Mouse (Mus musculus): ENCODE data around the gene Ica1. TPM values are rescaled to one million over a fixed set of nuclear protein-coding genes. Genes with fewer than 3 reads are reported as not detected.

Ica1 gene
- total and polyA plus RNA-seq, 2 experiments from 2014 or later = 38.2 to 83.8 TPM

DNA sequence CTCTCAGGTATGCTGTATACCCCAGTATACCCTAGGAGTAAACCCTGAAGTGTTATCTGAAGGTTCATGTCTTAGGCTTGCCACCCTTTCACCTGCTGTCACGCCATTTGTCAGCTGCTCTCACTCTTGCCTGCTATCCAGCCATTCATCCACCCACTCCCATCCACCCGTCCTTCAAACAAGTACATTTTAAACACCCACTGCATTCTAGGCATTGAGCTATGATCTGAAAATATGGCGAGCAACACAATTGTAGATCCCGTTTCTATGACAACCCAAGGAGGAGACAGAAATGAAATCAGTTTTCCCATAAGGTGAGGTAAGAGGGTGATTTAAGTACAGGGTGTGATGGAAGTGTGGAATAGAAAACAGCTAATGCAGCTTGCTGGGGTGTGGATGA, 140.2 kb downstream of the Ica1 start:
- H3K36me3 ChIP-seq (ENCODE audit: insufficient read depth, low read length) = no peaks in the 10 kb centered on the region
- H3K9me3 ChIP-seq (ENCODE audit: low read length) = no peaks in the 10 kb centered on the region
- no peaks in the 10 kb centered on the region for H3K4me1 ChIP-seq (ENCODE audit: insufficient read depth, low read length)
- H3K4me2 ChIP-seq (ENCODE audit: low read depth, low read length) = no peak overlapping the region
- ATAC-seq = no peak
- H3K27ac ChIP-seq = no peak overlapping the region
- H3K4me3 ChIP-seq (ENCODE audit: low read length) = no peak overlapping the region
- H3K27me3 ChIP-seq (ENCODE audit: insufficient read depth, low read length) = no peaks in the 10 kb centered on the region
- H3K9ac ChIP-seq (replicated peaks; ENCODE audit: low read length) = no peak overlapping the region
- 74% methylated on average over 4 of the region's 4 CpGs for WGBS
- no peak for TF ChIP-seq CTCF (IDR thresholded peaks at IDR 0.05; ENCODE audit: low read depth)
- no peak for DNase-seq (ENCODE audit: low spot score)

DNA sequence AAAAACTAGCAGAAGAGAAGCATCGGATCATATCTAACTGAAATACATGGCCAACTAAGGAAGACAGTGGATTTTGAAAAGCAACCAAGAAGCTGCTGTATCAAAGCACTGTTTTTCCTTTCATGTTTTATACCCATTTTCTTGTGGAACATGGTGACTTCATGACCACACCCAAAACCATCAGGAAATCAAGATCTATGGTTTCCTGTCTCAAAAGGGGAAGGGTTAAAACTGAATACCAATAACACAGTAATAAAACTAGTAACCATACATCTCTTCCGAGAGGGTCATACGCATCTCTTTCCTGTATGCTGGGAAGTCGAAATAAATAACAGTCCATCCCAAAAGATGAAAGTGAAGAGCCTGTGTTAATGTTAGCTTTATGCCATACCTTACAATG, 145.6 kb downstream of the Ica1 start:
- Histone ChIP-seq H3K4me2 (ENCODE audit: low read depth, low read length) (no peak overlapping the region), H3K4me3 (ENCODE audit: low read length) (no peak overlapping the region), H3K36me3 (ENCODE audit: insufficient read depth, low read length) (peaks cover 6% of the 10 kb centered on the region; the same call in 1 of the 2 replicates), H3K27ac (no peak overlapping the region), H3K9me3 (ENCODE audit: low read length) (no peaks in the 10 kb centered on the region), H3K4me1 (ENCODE audit: insufficient read depth, low read length) (no peaks in the 10 kb centered on the region), H3K9ac (replicated peaks; ENCODE audit: low read length) (no peak overlapping the region), H3K27me3 (ENCODE audit: insufficient read depth, low read length) (no peaks in the 10 kb centered on the region)
- TF ChIP-seq CTCF (IDR thresholded peaks at IDR 0.05; ENCODE audit: low read depth) = no peak
- DNase-seq (ENCODE audit: low spot score) = no peak
- WGBS = 98% methylated on average over 4 of the region's 4 CpGs
- no peak for ATAC-seq

DNA sequence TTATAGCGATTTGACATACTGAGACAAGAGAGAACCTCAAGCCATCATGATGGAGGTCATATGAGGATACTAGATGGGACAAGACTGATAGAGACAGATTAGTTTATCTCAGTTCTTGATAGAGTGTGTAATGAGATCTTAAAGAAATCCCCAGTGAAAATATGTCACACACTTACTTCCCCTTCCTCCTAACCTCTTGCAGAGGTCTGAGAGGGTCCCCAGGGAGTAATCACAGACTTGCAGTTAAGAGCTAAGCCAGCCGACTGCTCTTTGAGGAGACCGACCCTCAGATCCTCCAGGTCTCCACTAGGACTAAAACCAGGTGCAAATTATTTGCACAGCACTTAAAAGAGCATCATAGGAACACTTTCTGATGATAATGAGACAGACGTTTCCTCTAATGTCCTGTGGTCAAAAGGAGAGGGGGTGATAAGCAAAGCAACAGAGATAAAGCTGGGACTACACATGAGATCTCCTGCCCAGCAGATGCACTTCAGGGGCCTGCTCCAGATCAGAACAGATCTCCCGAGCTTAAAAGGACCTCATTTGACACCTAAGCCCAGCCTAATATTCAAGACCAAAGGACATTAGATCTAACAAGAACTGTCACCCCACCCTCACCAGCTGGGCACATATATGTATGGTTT, 146.2 kb downstream of the Ica1 start:
- no peak for DNase-seq (ENCODE audit: low spot score)
- H3K27me3 ChIP-seq (ENCODE audit: insufficient read depth, low read length) = no peaks in the 10 kb centered on the region
- H3K9ac ChIP-seq (replicated peaks; ENCODE audit: low read length) = no peak overlapping the region
- 80% methylated on average over 5 of the region's 5 CpGs for WGBS
- H3K36me3 ChIP-seq (ENCODE audit: insufficient read depth, low read length) = peaks cover 6% of the 10 kb centered on the region; the same call in 1 of the 2 replicates
- no peak for TF ChIP-seq CTCF (IDR thresholded peaks at IDR 0.05; ENCODE audit: low read depth)
- no peak overlapping the region for H3K27ac ChIP-seq
- H3K4me2 ChIP-seq (ENCODE audit: low read depth, low read length) = no peak overlapping the region
- no peak overlapping the region for H3K4me3 ChIP-seq (ENCODE audit: low read length)
- no peaks in the 10 kb centered on the region for H3K9me3 ChIP-seq (ENCODE audit: low read length)
- H3K4me1 ChIP-seq (ENCODE audit: insufficient read depth, low read length) = no peaks in the 10 kb centered on the region
- no peak for ATAC-seq

DNA sequence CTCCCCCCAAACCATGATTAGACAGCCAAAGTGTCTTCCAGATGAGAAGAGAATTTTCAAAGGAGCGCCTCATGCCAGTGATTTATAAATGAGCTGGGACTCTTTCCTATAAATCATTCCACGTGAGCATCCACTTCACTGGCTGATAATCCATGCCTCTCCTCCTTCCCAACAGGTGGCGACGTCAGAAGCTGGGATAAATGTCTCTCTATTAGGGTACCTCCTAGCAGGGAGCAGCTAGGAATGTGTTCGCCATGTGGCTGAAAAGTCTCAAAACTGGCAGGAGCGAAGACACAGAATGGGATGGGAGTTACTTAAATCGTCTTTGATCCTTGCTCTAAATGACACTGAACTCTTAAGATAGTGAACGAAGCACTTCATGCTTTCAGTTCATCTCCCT, 146.9 kb downstream of the Ica1 start:
- no peak overlapping the region for H3K27ac ChIP-seq
- no peaks in the 10 kb centered on the region for H3K4me1 ChIP-seq (ENCODE audit: insufficient read depth, low read length)
- no peaks in the 10 kb centered on the region for H3K27me3 ChIP-seq (ENCODE audit: insufficient read depth, low read length)
- DNase-seq (ENCODE audit: low spot score) (no peak), ATAC-seq (no peak)
- no peak overlapping the region for H3K9ac ChIP-seq (replicated peaks; ENCODE audit: low read length)
- TF ChIP-seq CTCF (IDR thresholded peaks at IDR 0.05; ENCODE audit: low read depth) = no peak
- H3K4me2 ChIP-seq (ENCODE audit: low read depth, low read length) = no peak overlapping the region
- 76% methylated on average over 8 of the region's 8 CpGs for WGBS
- no peak overlapping the region for H3K4me3 ChIP-seq (ENCODE audit: low read length)
- H3K9me3 ChIP-seq (ENCODE audit: low read length) = no peaks in the 10 kb centered on the region
- H3K36me3 ChIP-seq (ENCODE audit: insufficient read depth, low read length) = peaks cover 6% of the 10 kb centered on the region; the same call in 1 of the 2 replicates

DNA sequence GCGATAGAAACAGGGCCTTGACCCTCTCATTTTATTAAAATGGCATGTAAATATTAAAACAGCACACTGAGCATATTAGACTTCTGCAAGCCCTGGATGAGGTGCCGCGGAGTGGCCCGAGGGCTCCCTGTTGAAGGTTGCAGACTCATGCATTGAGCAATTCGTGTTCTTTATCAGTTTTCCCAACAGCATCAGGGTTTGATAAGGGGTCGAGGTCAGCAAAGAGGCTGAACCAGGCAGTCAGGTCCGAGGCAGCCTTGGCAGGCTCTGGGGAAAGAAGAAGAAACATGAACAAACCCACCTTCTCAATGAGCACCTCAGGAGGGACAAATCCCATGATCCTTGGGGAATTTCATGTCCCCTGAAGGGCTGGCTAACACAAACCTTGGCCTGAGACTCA, 147.8 kb downstream of the Ica1 start:
- Histone ChIP-seq H3K36me3 (ENCODE audit: insufficient read depth, low read length) (peaks cover 6% of the 10 kb centered on the region; the same call in 1 of the 2 replicates), H3K27ac (no peak overlapping the region), H3K27me3 (ENCODE audit: insufficient read depth, low read length) (no peaks in the 10 kb centered on the region), H3K4me2 (ENCODE audit: low read depth, low read length) (no peak overlapping the region), H3K9me3 (ENCODE audit: low read length) (no peaks in the 10 kb centered on the region), H3K4me1 (ENCODE audit: insufficient read depth, low read length) (no peaks in the 10 kb centered on the region), H3K4me3 (ENCODE audit: low read length) (no peak overlapping the region), H3K9ac (replicated peaks; ENCODE audit: low read length) (no peak overlapping the region)
- 85% methylated on average over 7 of the region's 7 CpGs for WGBS
- no peak for DNase-seq (ENCODE audit: low spot score)
- TF ChIP-seq CTCF (IDR thresholded peaks at IDR 0.05; ENCODE audit: low read depth) = no peak
- no peak for ATAC-seq

DNA sequence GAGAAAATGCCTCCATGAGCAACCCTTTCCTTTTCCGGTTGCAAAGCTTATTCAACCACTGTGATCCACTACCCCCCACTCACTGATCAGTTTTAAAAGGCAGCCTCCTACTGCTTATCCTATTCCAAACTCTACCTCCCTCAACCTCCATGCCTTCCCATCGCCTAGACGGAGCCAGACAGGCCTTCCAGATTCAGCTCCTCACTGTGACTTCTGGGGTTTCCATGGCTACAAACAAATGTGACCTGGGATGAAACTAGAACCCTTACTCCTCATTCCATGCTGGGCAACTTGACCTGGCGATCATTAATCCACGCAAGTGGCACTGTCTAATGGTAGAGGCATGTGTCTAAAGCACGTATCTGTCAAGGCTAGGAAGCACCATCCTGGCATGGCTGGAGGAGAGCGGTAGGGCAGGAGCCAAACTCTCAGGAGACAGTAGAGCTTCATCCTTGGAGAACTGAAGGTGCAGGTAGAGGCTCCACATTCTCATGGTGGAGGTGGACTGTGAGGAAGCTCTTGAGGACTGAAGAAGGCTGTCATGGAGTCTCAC, 149.5 kb downstream of the Ica1 start:
- no peak overlapping the region for H3K9ac ChIP-seq (replicated peaks; ENCODE audit: low read length)
- 75% methylated on average over 7 of the region's 7 CpGs for WGBS
- H3K27me3 ChIP-seq (ENCODE audit: insufficient read depth, low read length) = no peaks in the 10 kb centered on the region
- no peak overlapping the region for H3K27ac ChIP-seq
- no peaks in the 10 kb centered on the region for H3K9me3 ChIP-seq (ENCODE audit: low read length)
- DNase-seq (ENCODE audit: low spot score) (no peak), ATAC-seq (no peak)
- no peak overlapping the region for H3K4me2 ChIP-seq (ENCODE audit: low read depth, low read length)
- no peak for TF ChIP-seq CTCF (IDR thresholded peaks at IDR 0.05; ENCODE audit: low read depth)
- H3K36me3 ChIP-seq (ENCODE audit: insufficient read depth, low read length) = peaks cover 6% of the 10 kb centered on the region; the same call in 1 of the 2 replicates
- no peaks in the 10 kb centered on the region for H3K4me1 ChIP-seq (ENCODE audit: insufficient read depth, low read length)
- H3K4me3 ChIP-seq (ENCODE audit: low read length) = no peak overlapping the region

- H3K9me3 ChIP-seq (ENCODE audit: low read length) = no peaks in the 10 kb centered on the region
- DNase-seq (ENCODE audit: low spot score) = no peak
- H3K36me3 ChIP-seq (ENCODE audit: insufficient read depth, low read length) = peaks cover 6% of the 10 kb centered on the region; the same call in 1 of the 2 replicates
- ATAC-seq = no peak
- no peak overlapping the region for H3K9ac ChIP-seq (replicated peaks; ENCODE audit: low read length)
- no peaks in the 10 kb centered on the region for H3K27me3 ChIP-seq (ENCODE audit: insufficient read depth, low read length)
- no peak overlapping the region for H3K4me2 ChIP-seq (ENCODE audit: low read depth, low read length)
- 90% methylated on average over 8 of the region's 8 CpGs for WGBS
- no peaks in the 10 kb centered on the region for H3K4me1 ChIP-seq (ENCODE audit: insufficient read depth, low read length)
- no peak for TF ChIP-seq CTCF (IDR thresholded peaks at IDR 0.05; ENCODE audit: low read depth)
- H3K4me3 ChIP-seq (ENCODE audit: low read length) = no peak overlapping the region
- H3K27ac ChIP-seq = no peak overlapping the region
Observed at GRCm38 (mm10) chr6:8628226-8628625, 150.1 kb downstream of the Ica1 start.

Data from hindbrain, postnatal 0 days (tissue).